Mouse (Mus musculus) megakaryocyte, embryonic 14.5 days (primary cell): ENCODE results near the gene Arhgef38.

Source experiments
- FLI1 ChIP-seq: IDR thresholded peaks from 2 replicates; pipeline ENCODE4 v1.6.1; 2012; ENCODE audit warnings: low read length, inconsistent platforms, mixed read lengths
- GATA1 ChIP-seq: IDR thresholded peaks from 3 replicates; pipeline ENCODE4 v1.6.1; 2012; ENCODE audit warnings: mixed read lengths, low read length, inconsistent platforms, borderline replicate concordance

- no peak for TF ChIP-seq GATA1
- TF ChIP-seq FLI1: no peak
Observed at GRCm38 (mm10) chr3:133103768-133104167, 131.0 kb downstream of the Arhgef38 start.
